Mouse (Mus musculus) left cerebral cortex, adult 6 months (tissue): ENCODE results near the gene Olfr1354. TPM values are rescaled to one million over a fixed set of nuclear protein-coding genes. Genes with fewer than 3 reads are reported as not detected.

Source experiments
- long read RNA-seq, 2 experiments: library from polyadenylated mRNA; unstranded; transcript quantifications; one replicate each; pipeline ENCODE4 v2.0.0; 2019 to 2020
- polyA plus RNA-seq: library from polyadenylated mRNA; unstranded; fragments of <200 nt; fragmentation: Nextera tagmentation; gene quantifications from 2 replicates; pipeline ENCODE4 v1.2.3, GENCODE M21; 2021

The Olfr1354 gene
- not detected in 2 replicates for polyA plus RNA-seq
- long read RNA-seq, experiment 1, result 0 reads
- long read RNA-seq, experiment 2, result 0 reads

GRCm38 (mm10) chr10:78912871-78913270 is at the start of gene Olfr1354:
Gene Olfr1354, plus strand, starts transcription at chr10:78913171.

GRCm38 (mm10) chr10:78875240-78875639 is 37.7 kb upstream of the Olfr1354 start, which contains the start of gene Olfr1355:
Gene Olfr1355, plus strand, starts transcription at chr10:78875540.

GRCm38 (mm10) chr10:78950336-78950735 is 37.4 kb downstream of the Olfr1354 start, which contains the start of gene Olfr8:
Gene Olfr8, plus strand, starts transcription at chr10:78950636.

GRCm38 (mm10) chr10:78963009-78963408 is 50.0 kb downstream of the Olfr1354 start, which contains the start of gene Olfr1353:
Gene Olfr1353, plus strand, starts transcription at chr10:78963309.

Other genes with a start within 250 kb of the Olfr1354 start
- not detected in 2 replicates for gene Casp14, start 194.9 kb upstream of the Olfr1354 start, polyA plus RNA-seq
- 0.11 and 0.13 TPM in 2 replicates for gene Ccdc105, start 160.1 kb upstream of the Olfr1354 start, polyA plus RNA-seq
- 2.0 and 3.3 TPM in 2 replicates for gene Slc1a6, start 132.7 kb upstream of the Olfr1354 start, polyA plus RNA-seq
- gene Olfr1356, start 61.0 kb upstream of the Olfr1354 start, polyA plus RNA-seq, result not detected in 2 replicates
- not detected in 2 replicates for gene Olfr1355, start 37.6 kb upstream of the Olfr1354 start, polyA plus RNA-seq
- gene Olfr8, start 37.5 kb downstream of the Olfr1354 start, polyA plus RNA-seq, result not detected in 2 replicates
- gene Olfr1353, start 50.1 kb downstream of the Olfr1354 start, polyA plus RNA-seq, result not detected in 2 replicates
- 0.03 TPM in 1 of 2 replicates, not detected in the other for gene Olfr1352, start 67.9 kb downstream of the Olfr1354 start, polyA plus RNA-seq
- not detected in 2 replicates for gene Olfr1351, start 99.3 kb downstream of the Olfr1354 start, polyA plus RNA-seq
- not detected in 2 replicates for gene Olfr57, start 115.6 kb downstream of the Olfr1354 start, polyA plus RNA-seq
- gene 2610008E11Rik, start 184.4 kb downstream of the Olfr1354 start, polyA plus RNA-seq, result 6.2 and 6.7 TPM in 2 replicates
- gene Vmn2r80, start 235.6 kb downstream of the Olfr1354 start, polyA plus RNA-seq, result not detected in 2 replicates